Mouse (Mus musculus) embryonic fibroblast, embryonic 13.5 days (primary cell): Measurements from ENCODE around the gene Gabbr2. TPM values are rescaled to one million over a fixed set of nuclear protein-coding genes. Genes with fewer than 3 reads are reported as not detected.
A peak's percentile ranks its signal among the peaks of the same experiment; 100 is the strongest.

ENCODE experiments used
- H3K27ac ChIP-seq: 2 replicates; pipeline ENCODE4 v1.5.1; 2012; ENCODE audit warnings: low read length, control low read depth, inconsistent platforms; ENCODE audit not compliant: insufficient read depth
- H3K4me1 ChIP-seq: 2 replicates; pipeline ENCODE4 v1.6.1; 2011; ENCODE audit warnings: low read length; ENCODE audit not compliant: control insufficient read depth, insufficient read depth
- H3K4me3 ChIP-seq: 2 replicates; pipeline ENCODE4 v1.5.1; 2011; ENCODE audit warnings: mild to moderate bottlenecking, control low read depth, low read length; ENCODE audit not compliant: insufficient read depth
- CTCF ChIP-seq: IDR thresholded peaks from 2 replicates; pipeline ENCODE4 v1.5.1; 2011; ENCODE audit warnings: mild to moderate bottlenecking, control low read depth, low read length, moderate library complexity, borderline replicate concordance; ENCODE audit not compliant: insufficient read depth
- POLR2A ChIP-seq: IDR thresholded peaks from 2 replicates; pipeline ENCODE4 v1.6.1; 2011; ENCODE audit warnings: low read depth, mild to moderate bottlenecking, control low read depth, low read length, moderate library complexity
- polyA plus RNA-seq: library from polyadenylated mRNA; stranded (reverse); fragments of >200 nt; gene quantifications from 2 replicates; pipeline ENCODE4 v1.2.4, GENCODE M21; 2011; ENCODE audit warnings: low read depth; ENCODE audit not compliant: missing spikeins, insufficient read length

The Gabbr2 gene
- polyA plus RNA-seq, 1 experiment: 0.30 TPM

DNA sequence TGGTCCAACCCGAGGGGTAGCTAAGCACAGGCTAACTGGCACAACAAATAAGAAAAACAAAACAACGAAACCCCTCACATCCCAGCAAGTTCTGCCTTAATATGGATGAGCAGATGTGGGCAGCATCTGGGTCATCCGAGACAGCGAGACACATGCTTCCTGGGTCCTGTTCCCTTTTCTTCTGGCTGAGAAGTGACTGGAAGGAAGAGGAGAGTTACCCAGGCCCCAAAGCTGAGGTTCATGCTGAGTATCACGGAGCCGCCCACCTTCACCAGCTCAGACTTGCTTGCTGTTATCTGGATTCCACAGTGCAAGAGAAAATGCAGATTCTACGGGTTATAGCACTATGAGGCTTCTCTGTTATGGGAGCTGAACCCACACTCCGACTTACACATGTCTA lies 370.7 kb downstream of the Gabbr2 start:
- Histone ChIP-seq H3K4me1 (peaks cover 5% of the 10 kb centered on the region), H3K27ac (no peak overlapping the region), H3K4me3 (no peak overlapping the region)
- no peak for TF ChIP-seq CTCF

DNA sequence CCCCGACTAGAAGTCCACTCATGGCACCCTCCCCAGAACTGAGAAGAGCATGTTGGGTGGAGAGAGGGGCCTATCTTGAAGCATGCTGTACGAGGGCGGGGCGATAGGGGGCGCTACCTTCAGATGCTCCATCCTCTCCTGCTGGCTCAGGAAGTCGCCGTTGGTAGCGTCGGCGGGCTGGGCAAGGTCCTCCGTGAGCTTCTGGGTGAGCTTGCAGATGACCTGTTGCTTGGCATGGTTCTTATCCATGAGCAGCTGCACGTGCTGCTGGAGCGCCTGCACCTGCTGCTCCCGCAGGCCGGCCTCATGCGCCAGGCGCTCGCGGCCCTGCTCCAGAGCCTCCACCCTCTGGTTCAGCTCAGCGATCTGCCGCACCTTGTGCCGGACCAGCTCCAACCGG lies 371.3 kb downstream of the Gabbr2 start:
- no peak overlapping the region for H3K27ac ChIP-seq
- H3K4me3 ChIP-seq: no peak overlapping the region
- TF ChIP-seq CTCF (peak; percentile 45; the same call in 1 of the 2 replicates), POLR2A (no peak)
- peaks cover 5% of the 10 kb centered on the region for H3K4me1 ChIP-seq

DNA sequence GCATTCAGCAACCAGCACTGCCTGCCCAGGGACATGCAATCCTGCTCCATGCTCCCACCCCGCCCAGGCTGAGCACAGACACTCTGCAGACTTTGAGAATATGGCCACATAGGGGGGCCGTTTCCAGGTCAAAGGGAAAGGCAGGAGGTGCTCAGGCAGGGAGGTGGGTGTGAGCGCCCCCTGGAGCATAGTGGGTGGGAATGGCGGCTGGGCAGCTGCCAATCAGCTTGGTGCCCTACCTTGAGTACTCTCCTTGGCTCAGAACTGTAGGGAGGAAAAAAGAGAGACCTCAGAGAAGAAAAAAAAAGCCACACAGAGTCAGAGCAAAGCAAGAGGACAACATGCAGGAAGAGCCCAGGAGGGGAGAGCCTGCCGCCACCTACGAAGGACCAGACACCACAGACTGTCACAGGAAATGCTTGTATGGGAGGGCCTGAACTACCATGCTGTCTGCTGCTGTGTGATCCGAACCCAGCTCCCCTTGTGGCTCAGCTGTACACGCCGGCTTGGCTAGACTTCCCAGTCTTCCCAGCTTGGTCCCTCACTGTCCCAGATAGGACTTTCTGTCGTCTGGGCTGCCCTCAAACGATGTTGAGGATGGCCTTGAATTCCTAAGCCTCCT lies 373.4 kb downstream of the Gabbr2 start:
- no peak for TF ChIP-seq CTCF
- no peak overlapping the region for H3K27ac ChIP-seq
- H3K4me1 ChIP-seq: peaks cover 5% of the 10 kb centered on the region
- H3K4me3 ChIP-seq: no peak overlapping the region

DNA sequence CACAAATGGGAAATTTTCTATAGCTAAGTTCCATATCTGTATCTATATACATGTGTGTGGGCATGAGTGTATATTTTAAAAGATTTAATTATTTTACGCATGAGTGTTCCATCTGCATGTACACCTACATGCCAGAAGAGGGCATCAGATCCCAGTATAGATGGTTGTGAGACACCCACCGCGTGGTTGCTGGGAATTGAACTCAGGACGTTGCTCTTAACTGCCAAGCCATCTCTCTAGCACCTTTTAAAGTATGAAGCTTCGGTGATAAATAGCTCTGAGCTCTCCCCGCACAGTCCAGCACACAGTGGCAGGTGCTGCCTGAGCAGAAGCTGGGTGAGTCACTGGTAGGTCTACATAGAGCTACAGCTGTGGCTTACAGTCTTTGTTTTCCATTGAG lies 374.3 kb downstream of the Gabbr2 start:
- H3K4me3 ChIP-seq: no peak overlapping the region
- TF ChIP-seq CTCF (no peak), POLR2A (no peak)
- H3K4me1 ChIP-seq: no peaks in the 10 kb centered on the region
- no peak overlapping the region for H3K27ac ChIP-seq

DNA sequence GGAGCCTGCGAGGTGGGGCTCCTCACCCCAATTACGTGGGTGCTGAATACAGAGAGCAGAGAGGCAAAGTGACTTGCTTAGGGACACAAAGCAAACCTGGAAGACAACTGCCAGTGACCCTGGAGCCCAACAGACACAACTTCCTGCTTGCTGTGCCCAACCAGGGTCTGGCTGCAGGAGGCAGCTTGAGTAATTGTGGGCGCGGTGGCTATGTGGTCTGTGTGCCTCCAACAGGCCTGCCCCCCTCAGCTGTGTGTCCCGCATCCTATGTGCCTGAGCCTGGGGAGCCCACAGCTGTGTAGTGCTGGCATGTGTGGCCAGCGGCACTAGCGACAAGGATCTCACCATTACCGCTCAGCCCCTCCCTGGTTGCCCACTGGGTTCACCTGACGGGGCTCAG lies 377.0 kb downstream of the Gabbr2 start:
- no peaks in the 10 kb centered on the region for H3K4me1 ChIP-seq
- TF ChIP-seq POLR2A (no peak), CTCF (no peak)

DNA sequence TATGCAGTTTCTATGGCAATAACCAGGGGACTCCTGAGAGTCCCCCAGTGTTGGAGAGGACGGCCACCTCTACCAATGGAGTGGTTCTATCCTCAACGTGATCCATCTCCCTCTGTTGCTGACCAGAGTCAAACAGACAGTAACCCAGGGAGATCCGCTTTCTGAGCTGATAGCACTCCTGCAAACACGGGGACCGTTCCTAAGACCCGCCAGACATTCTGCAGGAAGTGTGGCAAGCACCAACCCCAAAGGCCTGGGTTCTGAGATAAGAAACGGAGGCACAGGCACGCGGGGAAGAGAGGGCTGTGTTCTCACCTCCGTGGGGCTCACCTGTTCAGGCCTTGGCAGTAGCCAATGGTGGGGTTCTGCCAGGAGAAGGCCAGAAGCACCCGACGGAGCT lies 378.1 kb downstream of the Gabbr2 start:
- Histone ChIP-seq H3K4me3 (no peak overlapping the region), H3K4me1 (no peaks in the 10 kb centered on the region), H3K27ac (no peak overlapping the region)
- TF ChIP-seq POLR2A (no peak), CTCF (no peak)

More for the DNA sequence above, 377.0 kb downstream of the Gabbr2 start:
- H3K27ac ChIP-seq: no peak overlapping the region
- no peak overlapping the region for H3K4me3 ChIP-seq

Other genes with a start within 250 kb of the Gabbr2 start
- 6.8 and 7.0 TPM in 2 replicates for gene Anks6, start 65.6 kb upstream of the Gabbr2 start, polyA plus RNA-seq
- 1.3 and 2.4 TPM in 2 replicates for gene Galnt12, start 100.0 kb upstream of the Gabbr2 start, polyA plus RNA-seq
- 24.2 and 41.0 TPM in 2 replicates for gene Col15a1, start 216.3 kb upstream of the Gabbr2 start, polyA plus RNA-seq